Mouse (Mus musculus): ENCODE measurements at regions not wholly inside any gene's neighbourhood (a gene's known extent, or its start where the extent isn't known, plus 50 kb on each side); places are given as distances from the start of the nearest gene placed in this dataset.

GRCm38 (mm10) chr13:91370021-91370420, 90.1 kb upstream of the Ssbp2 start:
- no peak for DNase-seq (ENCODE audit: low read depth)

DNA sequence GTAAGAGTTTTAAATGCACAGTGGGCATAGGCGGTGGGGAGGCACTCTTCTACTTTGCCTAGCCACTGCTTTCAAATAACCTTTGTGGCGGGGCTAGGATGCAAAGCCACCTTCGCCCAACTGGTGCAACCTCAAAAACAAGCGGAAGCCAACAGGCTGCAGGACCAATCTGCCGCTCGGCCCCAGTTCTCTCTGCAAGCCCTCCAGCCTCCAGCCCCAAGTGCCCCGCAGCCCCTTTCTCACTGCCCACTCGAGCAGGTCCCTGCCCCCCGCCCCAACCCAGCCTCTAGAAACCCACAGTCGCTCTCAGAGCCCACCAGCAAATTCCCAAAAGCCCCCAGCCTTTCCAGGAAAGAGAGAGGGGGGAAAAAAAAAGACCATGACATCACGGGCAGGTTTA, 89.6 kb upstream of the Ssbp2 start:
- no peak for DNase-seq (ENCODE audit: low read depth)

GRCm38 (mm10) chr13:91370886-91371595, 89.0 kb upstream of the Ssbp2 start:
- peak; percentile 46 for DNase-seq (ENCODE audit: low read depth)

DNA sequence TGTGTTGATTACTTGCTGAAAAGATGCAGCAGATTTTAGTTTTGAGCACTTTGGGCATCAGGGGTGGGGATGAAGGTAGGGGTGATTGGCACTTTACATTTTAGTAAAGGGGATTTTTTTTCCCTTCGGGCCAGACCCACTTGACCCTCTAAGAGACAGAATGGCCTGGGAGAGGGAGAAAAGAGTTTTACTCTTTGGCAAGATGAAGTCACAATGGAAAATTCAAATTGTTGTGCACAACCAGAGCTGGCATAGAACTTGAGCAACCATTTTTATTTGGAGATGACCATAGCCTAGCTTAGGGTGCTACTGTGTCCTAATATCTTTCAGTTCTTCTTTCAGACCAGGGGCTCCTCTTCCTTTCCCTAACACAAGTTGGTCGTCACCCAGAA, 88.5 kb upstream of the Ssbp2 start:
- DNase-seq (ENCODE audit: low read depth): no peak

DNA sequence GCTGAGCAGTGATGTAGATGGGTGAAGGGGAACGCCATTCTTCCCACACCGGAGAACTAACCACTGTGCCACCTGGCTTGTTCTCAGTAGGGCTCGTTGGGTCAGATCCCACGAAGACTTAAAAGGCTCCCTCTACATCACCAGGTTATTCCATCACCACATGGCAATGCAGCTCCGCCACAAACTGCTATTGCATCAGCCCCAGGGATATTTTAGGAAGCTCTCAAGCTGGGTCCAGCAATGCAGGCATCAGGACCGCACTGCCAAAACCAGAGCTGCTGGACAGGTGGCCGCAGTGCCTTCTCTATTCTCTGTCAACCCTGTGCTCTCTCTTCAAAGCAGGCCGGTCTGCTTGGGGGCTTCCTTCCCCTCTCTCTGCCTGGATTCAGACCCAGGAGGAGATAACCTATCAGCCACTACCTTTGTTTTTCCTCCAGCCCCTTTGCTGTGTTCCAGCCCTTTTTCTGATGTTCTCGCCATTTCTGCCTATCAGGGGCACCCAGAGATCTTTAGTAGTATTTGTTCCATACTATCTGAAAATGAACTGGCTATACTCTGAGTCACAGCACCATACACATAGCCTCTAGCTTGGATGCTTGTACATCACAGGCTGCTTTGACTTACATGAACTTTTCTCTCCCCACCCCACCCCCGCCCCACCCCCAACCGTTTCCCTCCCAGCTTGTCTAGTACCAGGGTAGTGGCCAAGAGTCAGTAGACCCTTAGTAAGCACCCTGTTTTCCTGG, 87.8 kb upstream of the Ssbp2 start:
- no peak for DNase-seq (ENCODE audit: low read depth)

DNA sequence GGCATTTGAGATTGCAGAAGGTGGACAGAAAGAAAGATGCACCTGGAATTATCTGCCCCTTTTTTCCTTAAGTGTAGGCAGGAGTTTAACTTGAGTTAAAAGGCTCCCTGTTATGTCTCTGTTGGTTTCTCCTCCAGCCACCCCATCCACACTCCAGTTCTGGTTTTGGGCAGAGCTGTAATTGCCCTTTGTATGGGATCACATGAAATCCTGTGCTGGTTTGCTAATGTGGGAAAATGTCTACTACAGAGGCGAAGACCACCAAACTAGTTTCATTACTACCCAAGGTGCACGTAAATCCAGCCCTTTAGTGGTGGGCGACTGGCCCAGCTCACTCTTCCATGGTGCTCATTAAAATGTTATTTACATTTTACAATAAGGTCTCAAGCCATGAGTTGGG, 85.9 kb upstream of the Ssbp2 start:
- DNase-seq (ENCODE audit: low read depth): no peak

GRCm38 (mm10) chr13:91376556-91376955, 83.5 kb upstream of the Ssbp2 start:
- no peak for DNase-seq (ENCODE audit: low read depth)

DNA sequence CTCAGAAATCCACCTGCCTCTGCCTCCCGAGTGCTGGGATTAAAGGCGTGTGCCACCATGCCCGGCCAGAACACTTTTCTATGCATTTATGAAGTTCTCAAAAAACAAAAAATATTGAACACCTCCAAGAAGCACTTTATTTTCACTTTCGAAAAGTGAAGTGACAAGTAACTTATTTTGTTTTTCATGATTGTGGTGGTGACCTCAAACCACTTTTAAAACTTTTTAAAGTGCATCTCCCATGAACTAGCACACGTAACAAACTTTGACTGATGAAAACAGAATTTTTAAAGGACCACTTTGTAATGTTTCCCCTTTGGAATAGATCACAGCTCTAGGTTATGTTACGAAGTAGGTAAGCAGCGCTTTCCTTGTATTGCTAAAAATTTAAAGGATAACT, 82.7 kb upstream of the Ssbp2 start:
- DNase-seq (ENCODE audit: low read depth): no peak

GRCm38 (mm10) chr13:91377972-91378371, 82.1 kb upstream of the Ssbp2 start:
- DNase-seq (ENCODE audit: low read depth): no peak

- no peak for DNase-seq (ENCODE audit: low read depth)
Observed at GRCm38 (mm10) chr13:91385393-91385792, 74.7 kb upstream of the Ssbp2 start.

- DNase-seq (ENCODE audit: low read depth): no peak
Observed at GRCm38 (mm10) chr13:91387913-91388312, 72.2 kb upstream of the Ssbp2 start.

GRCm38 (mm10) chr13:91403632-91404031, 56.5 kb upstream of the Ssbp2 start:
- no peak for DNase-seq (ENCODE audit: low read depth)

DNA sequence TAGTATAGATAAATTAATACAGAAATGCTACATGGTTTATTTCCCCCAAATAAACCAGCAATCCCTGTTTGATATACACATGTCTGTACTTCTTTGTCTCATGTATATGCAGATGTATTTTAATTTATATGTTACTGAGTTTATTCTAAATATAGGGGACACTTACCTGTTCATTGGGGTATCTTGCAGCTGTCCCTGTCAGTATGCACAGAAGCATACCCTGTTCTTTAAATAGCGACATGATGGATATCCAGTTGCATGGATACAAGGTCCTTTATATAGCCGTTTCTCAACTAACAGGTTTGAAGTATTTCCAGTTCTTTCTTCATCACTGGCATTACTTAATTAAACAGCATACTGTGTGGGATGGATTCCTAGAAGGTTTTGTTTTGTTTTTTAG, 55.1 kb upstream of the Ssbp2 start:
- peak; percentile 36 for DNase-seq (ENCODE audit: low read depth)

- DNase-seq (ENCODE audit: low read depth): no peak
Observed at GRCm38 (mm10) chr13:91410116-91410515, 50.0 kb upstream of the Ssbp2 start.
